Mouse (Mus musculus) megakaryocyte, embryonic 14.5 days (primary cell): ENCODE results near the gene Jak1.

Experiments
- FLI1 ChIP-seq: IDR thresholded peaks from 2 replicates; pipeline ENCODE4 v1.6.1; 2012; ENCODE audit warnings: low read length, inconsistent platforms, mixed read lengths
- GATA1 ChIP-seq: IDR thresholded peaks from 3 replicates; pipeline ENCODE4 v1.6.1; 2012; ENCODE audit warnings: mixed read lengths, low read length, inconsistent platforms, borderline replicate concordance

DNA sequence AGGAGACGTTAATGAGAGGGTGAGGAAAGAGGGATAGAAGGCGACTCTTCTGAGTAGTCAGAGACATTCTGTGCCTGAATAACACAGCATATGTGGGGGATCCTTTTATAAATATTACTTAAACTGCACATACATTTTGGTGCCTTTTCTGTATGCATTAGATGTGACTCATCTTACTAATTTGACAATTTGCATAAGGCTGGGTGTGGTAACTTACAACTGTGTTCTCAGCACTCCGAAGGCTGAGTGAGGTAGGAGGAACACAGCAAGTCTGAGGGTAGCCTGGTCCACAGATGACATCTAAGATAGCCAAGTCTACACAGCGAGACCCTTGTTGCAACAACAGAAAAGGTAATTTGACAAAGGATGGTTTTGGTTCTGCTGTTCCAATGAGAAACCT is 39.0 kb upstream of the Jak1 start:
- TF ChIP-seq GATA1, result no peak
- TF ChIP-seq FLI1, result no peak
